Mouse (Mus musculus) thymus, adult 2 months (tissue): ENCODE results near the gene B230118H07Rik.

Source experiments
- CTCF ChIP-seq: fragments of 200-500 bp; IDR thresholded peaks from 2 replicates; pipeline ENCODE4 v1.5.1; 2012; ENCODE audit warnings: mild to moderate bottlenecking, control low read depth, low read length, moderate library complexity, borderline replicate concordance; ENCODE audit not compliant: control insufficient read depth, poor library complexity, insufficient read depth; ENCODE audit errors: extremely low read depth
- POLR2A ChIP-seq: fragments of 200-500 bp; IDR thresholded peaks from 2 replicates; pipeline ENCODE4 v1.6.1; 2012; ENCODE audit warnings: mild to moderate bottlenecking, low read length, control low read depth, moderate library complexity; ENCODE audit not compliant: control insufficient read depth, poor library complexity, insufficient read depth; ENCODE audit errors: extremely low read depth

GRCm38 (mm10) chr2:101618373-101618772 is 31.0 kb downstream of the B230118H07Rik start:
- TF ChIP-seq POLR2A, result no peak
- TF ChIP-seq CTCF, result no peak
